Mouse (Mus musculus): ENCODE data around the gene Mb. TPM values are rescaled to one million over a fixed set of nuclear protein-coding genes. Genes with fewer than 3 reads are reported as not detected.

Gene Mb
- polyA plus RNA-seq, 1 experiment from 2014 or later: not detected

GRCm38 (mm10) chr15:77036989-77037277 is 13.5 kb downstream of the Mb start:
- no peaks in the 10 kb centered on the region for H3K27me3 ChIP-seq
- H3K36me3 ChIP-seq (replicated peaks): no peaks in the 10 kb centered on the region
- H3K4me2 ChIP-seq: no peak overlapping the region
- peaks cover 13% of the 10 kb centered on the region for H3K4me1 ChIP-seq
- H3K27ac ChIP-seq: peak overlapping the region; percentile 59; the same call in 1 of the 2 replicates
- ATAC-seq (ENCODE audit: low FRiP score): no peak
- no peak overlapping the region for H3K9ac ChIP-seq
- H3K9me3 ChIP-seq: no peaks in the 10 kb centered on the region
- H3K4me3 ChIP-seq (replicated peaks): no peak overlapping the region
- WGBS: 47% methylated on average over 2 of the region's 2 CpGs

GRCm38 (mm10) chr15:77036320-77036988 is 14.0 kb downstream of the Mb start:
- peaks cover 13% of the 10 kb centered on the region for H3K4me1 ChIP-seq
- H3K27me3 ChIP-seq: no peaks in the 10 kb centered on the region
- H3K9ac ChIP-seq: no peak overlapping the region
- no peaks in the 10 kb centered on the region for H3K36me3 ChIP-seq (replicated peaks)
- ATAC-seq (ENCODE audit: low FRiP score): no peak
- H3K4me2 ChIP-seq: no peak overlapping the region
- no peak overlapping the region for H3K4me3 ChIP-seq (replicated peaks)
- H3K27ac ChIP-seq: no peak overlapping the region
- WGBS: 76% methylated on average over 11 of the region's 11 CpGs
- H3K9me3 ChIP-seq: no peaks in the 10 kb centered on the region

GRCm38 (mm10) chr15:77035643-77036042 is 14.8 kb downstream of the Mb start:
- Histone ChIP-seq H3K4me3 (replicated peaks) (no peak overlapping the region), H3K27ac (no peak overlapping the region), H3K9me3 (no peaks in the 10 kb centered on the region), H3K4me2 (no peak overlapping the region), H3K9ac (no peak overlapping the region), H3K36me3 (replicated peaks) (no peaks in the 10 kb centered on the region), H3K27me3 (no peaks in the 10 kb centered on the region), H3K4me1 (peaks cover 13% of the 10 kb centered on the region)
- no peak for ATAC-seq (ENCODE audit: low FRiP score)
- WGBS: 90% methylated on average over 3 of the region's 3 CpGs

- 87% methylated on average over 6 of the region's 6 CpGs for WGBS
- no peak overlapping the region for H3K27ac ChIP-seq
- H3K4me1 ChIP-seq: peaks cover 13% of the 10 kb centered on the region
- no peak overlapping the region for H3K4me3 ChIP-seq (replicated peaks)
- no peaks in the 10 kb centered on the region for H3K27me3 ChIP-seq
- no peak overlapping the region for H3K9ac ChIP-seq
- no peaks in the 10 kb centered on the region for H3K9me3 ChIP-seq
- H3K36me3 ChIP-seq (replicated peaks): no peaks in the 10 kb centered on the region
- no peak for ATAC-seq (ENCODE audit: low FRiP score)
- no peak overlapping the region for H3K4me2 ChIP-seq
Measured at GRCm38 (mm10) chr15:77034526-77034925, 15.9 kb downstream of the Mb start.

- Histone ChIP-seq H3K4me2 (no peak overlapping the region), H3K9me3 (no peaks in the 10 kb centered on the region), H3K36me3 (replicated peaks) (no peaks in the 10 kb centered on the region), H3K9ac (no peak overlapping the region), H3K27me3 (no peaks in the 10 kb centered on the region), H3K27ac (no peak overlapping the region), H3K4me1 (peaks cover 7% of the 10 kb centered on the region), H3K4me3 (replicated peaks) (no peak overlapping the region)
- WGBS: 45% methylated on average over 3 of the region's 3 CpGs
- ATAC-seq (ENCODE audit: low FRiP score): no peak
Measured at GRCm38 (mm10) chr15:77031271-77031670, 19.2 kb downstream of the Mb start.

GRCm38 (mm10) chr15:77029331-77029991 is 21.0 kb downstream of the Mb start:
- Histone ChIP-seq H3K9ac (no peak overlapping the region), H3K27me3 (no peaks in the 10 kb centered on the region), H3K36me3 (replicated peaks) (no peaks in the 10 kb centered on the region), H3K9me3 (no peaks in the 10 kb centered on the region), H3K27ac (no peak overlapping the region), H3K4me2 (peak overlapping the region; percentile 9; the same call in 1 of the 2 replicates), H3K4me1 (peaks cover 15% of the 10 kb centered on the region), H3K4me3 (replicated peaks) (no peak overlapping the region)
- 31% methylated on average over 7 of the region's 7 CpGs for WGBS
- ATAC-seq (ENCODE audit: low FRiP score): peak; percentile 46; the same call in 1 of the 2 replicates

GRCm38 (mm10) chr15:77027675-77028074 is 22.8 kb downstream of the Mb start:
- Histone ChIP-seq H3K4me3 (replicated peaks) (no peak overlapping the region), H3K4me2 (no peak overlapping the region), H3K4me1 (peaks cover 15% of the 10 kb centered on the region), H3K9me3 (no peaks in the 10 kb centered on the region), H3K9ac (no peak overlapping the region), H3K27ac (no peak overlapping the region), H3K36me3 (replicated peaks) (no peaks in the 10 kb centered on the region), H3K27me3 (no peaks in the 10 kb centered on the region)
- WGBS: 77% methylated on average over 6 of the region's 6 CpGs
- no peak for ATAC-seq (ENCODE audit: low FRiP score)

GRCm38 (mm10) chr15:77027117-77027516 is 23.4 kb downstream of the Mb start:
- H3K9ac ChIP-seq: no peak overlapping the region
- no peak for ATAC-seq (ENCODE audit: low FRiP score)
- H3K27ac ChIP-seq: no peak overlapping the region
- no peaks in the 10 kb centered on the region for H3K36me3 ChIP-seq (replicated peaks)
- 89% methylated on average over 3 of the region's 3 CpGs for WGBS
- no peak overlapping the region for H3K4me3 ChIP-seq (replicated peaks)
- H3K4me1 ChIP-seq: peaks cover 15% of the 10 kb centered on the region
- H3K4me2 ChIP-seq: no peak overlapping the region
- H3K27me3 ChIP-seq: no peaks in the 10 kb centered on the region
- H3K9me3 ChIP-seq: no peaks in the 10 kb centered on the region

GRCm38 (mm10) chr15:77025884-77026583 is 24.4 kb downstream of the Mb start:
- H3K27me3 ChIP-seq: no peaks in the 10 kb centered on the region
- peaks cover 15% of the 10 kb centered on the region for H3K4me1 ChIP-seq
- ATAC-seq (ENCODE audit: low FRiP score): no peak
- no peak overlapping the region for H3K4me3 ChIP-seq (replicated peaks)
- H3K9ac ChIP-seq: no peak overlapping the region
- H3K36me3 ChIP-seq (replicated peaks): no peaks in the 10 kb centered on the region
- H3K4me2 ChIP-seq: no peak overlapping the region
- no peaks in the 10 kb centered on the region for H3K9me3 ChIP-seq
- WGBS: 69% methylated on average over 5 of the region's 5 CpGs
- 0 out of 2 replicates have a peak overlapping the region, but pooled peaks have one; percentile 19 for H3K27ac ChIP-seq

GRCm38 (mm10) chr15:77022401-77022957 is 28.0 kb downstream of the Mb start:
- no peaks in the 10 kb centered on the region for H3K27me3 ChIP-seq
- 79% methylated on average over 5 of the region's 5 CpGs for WGBS
- H3K4me3 ChIP-seq (replicated peaks): no peak overlapping the region
- no peak overlapping the region for H3K9ac ChIP-seq
- H3K4me1 ChIP-seq: peaks cover 11% of the 10 kb centered on the region
- no peak overlapping the region for H3K4me2 ChIP-seq
- no peak overlapping the region for H3K27ac ChIP-seq
- no peaks in the 10 kb centered on the region for H3K9me3 ChIP-seq
- no peaks in the 10 kb centered on the region for H3K36me3 ChIP-seq (replicated peaks)
- no peak for ATAC-seq (ENCODE audit: low FRiP score)

GRCm38 (mm10) chr15:77021851-77022250 is 28.6 kb downstream of the Mb start:
- Histone ChIP-seq H3K4me3 (replicated peaks) (no peak overlapping the region), H3K4me2 (no peak overlapping the region), H3K4me1 (peaks cover 11% of the 10 kb centered on the region), H3K36me3 (replicated peaks) (no peaks in the 10 kb centered on the region), H3K27me3 (no peaks in the 10 kb centered on the region), H3K9ac (no peak overlapping the region), H3K27ac (no peak overlapping the region), H3K9me3 (no peaks in the 10 kb centered on the region)
- 85% methylated on average over 4 of the region's 4 CpGs for WGBS
- ATAC-seq (ENCODE audit: low FRiP score): no peak

GRCm38 (mm10) chr15:77021056-77021455 is 29.4 kb downstream of the Mb start:
- no peak for ATAC-seq (ENCODE audit: low FRiP score)
- Histone ChIP-seq H3K4me2 (no peak overlapping the region), H3K9ac (no peak overlapping the region), H3K27ac (no peak overlapping the region), H3K4me3 (replicated peaks) (no peak overlapping the region), H3K9me3 (no peaks in the 10 kb centered on the region), H3K27me3 (no peaks in the 10 kb centered on the region), H3K36me3 (replicated peaks) (no peaks in the 10 kb centered on the region), H3K4me1 (peaks cover 6% of the 10 kb centered on the region)
- 92% methylated on average over 3 of the region's 3 CpGs for WGBS
